Mouse (Mus musculus): ENCODE data around the gene Tada3. TPM values are rescaled to one million over a fixed set of nuclear protein-coding genes. Genes with fewer than 3 reads are reported as not detected.
A peak's percentile ranks its signal among the peaks of the same experiment; 100 is the strongest.
"Not testable (repeated sequence)": the region's sequence is repeated elsewhere in the genome, so short reads cannot be mapped to it uniquely, and the experiment has no call there.

Gene Tada3
- total RNA-seq, 2 experiments from 2014 or later, result 47.0 to 49.6 TPM

GRCm38 (mm10) chr6:113336852-113337620 lies 40.6 kb downstream of the Tada3 start:
- Histone ChIP-seq H3K4me3 (no peak overlapping the region), H3K27ac (peak overlapping the region; percentile 28; the same call in 1 of the 2 replicates)
- intact Hi-C loops (cut with DNase I), result no loop called here
- no peak for TF ChIP-seq CTCF (IDR thresholded peaks at IDR 0.05)
- no peak for DNase-seq (ENCODE audit: extremely low spot score in 1 of 2, low spot score in 2 of 2)

GRCm38 (mm10) chr6:113334216-113334615 lies 43.5 kb downstream of the Tada3 start:
- Histone ChIP-seq H3K27ac (no peak overlapping the region), H3K4me3 (no peak overlapping the region)
- no peak for TF ChIP-seq CTCF (IDR thresholded peaks at IDR 0.05)
- intact Hi-C loops (cut with DNase I), result no loop called here
- no peak for DNase-seq (ENCODE audit: extremely low spot score in 1 of 2, low spot score in 2 of 2)

GRCm38 (mm10) chr6:113333137-113333950 lies 44.3 kb downstream of the Tada3 start:
- H3K4me3 ChIP-seq, result no peak overlapping the region
- TF ChIP-seq CTCF (IDR thresholded peaks at IDR 0.05), result no peak
- intact Hi-C loops (cut with DNase I), result no loop called here
- DNase-seq (ENCODE audit: extremely low spot score in 1 of 2, low spot score in 2 of 2), result peak in 1 of 2 experiments; percentile 55
- peak overlapping the region; percentile 32; the same call in 1 of the 2 replicates for H3K27ac ChIP-seq

- DNase-seq (ENCODE audit: extremely low spot score in 1 of 2, low spot score in 2 of 2); intact Hi-C loops (cut with DNase I); H3K4me3 ChIP-seq: not testable (repeated sequence)
- H3K27ac ChIP-seq, result peak overlapping the region; percentile 32; the same call in 1 of the 2 replicates
- TF ChIP-seq CTCF (IDR thresholded peaks at IDR 0.05), result peak; percentile 12
Measured at GRCm38 (mm10) chr6:113332734-113333133, 44.9 kb downstream of the Tada3 start.

GRCm38 (mm10) chr6:113331721-113332120 lies 46.0 kb downstream of the Tada3 start:
- H3K27ac ChIP-seq, result no peak overlapping the region
- no peak for DNase-seq (ENCODE audit: extremely low spot score in 1 of 2, low spot score in 2 of 2)
- no peak for TF ChIP-seq CTCF (IDR thresholded peaks at IDR 0.05)
- intact Hi-C loops (cut with DNase I), result no loop called here
- no peak overlapping the region for H3K4me3 ChIP-seq

- no peak for DNase-seq (ENCODE audit: extremely low spot score in 1 of 2, low spot score in 2 of 2)
- Histone ChIP-seq H3K4me3 (no peak overlapping the region), H3K27ac (no peak overlapping the region)
- no peak for TF ChIP-seq CTCF (IDR thresholded peaks at IDR 0.05)
- intact Hi-C loops (cut with DNase I), result no loop called here
Measured at GRCm38 (mm10) chr6:113330547-113330946, 47.1 kb downstream of the Tada3 start.

- intact Hi-C loops (cut with DNase I), result no loop called here
- DNase-seq (ENCODE audit: extremely low spot score in 1 of 2, low spot score in 2 of 2), result no peak
- no peak for TF ChIP-seq CTCF (IDR thresholded peaks at IDR 0.05)
- Histone ChIP-seq H3K27ac (no peak overlapping the region), H3K4me3 (no peak overlapping the region)
Measured at GRCm38 (mm10) chr6:113329396-113329795, 48.3 kb downstream of the Tada3 start.

- TF ChIP-seq CTCF (IDR thresholded peaks at IDR 0.05), result no peak
- intact Hi-C loops (cut with DNase I), result no loop called here
- peak; percentile 96 to 98 for DNase-seq (ENCODE audit: extremely low spot score in 1 of 2, low spot score in 2 of 2)
- Histone ChIP-seq H3K4me3 (peak within 1 kb of the TSS; percentile 74), H3K27ac (peak within 1 kb of the TSS; percentile 92)
Measured at GRCm38 (mm10) chr6:113326533-113327315, 51.0 kb downstream of the Tada3 start, which contains the start of gene Ogg1. Gene Ogg1, plus strand, starts transcription at chr6:113326972.

Small RNA genes lying within 50 kb of the gene (microRNA-seq; reads per million reads assigned to microRNA genes)
- 0 reads per million in 2 experiments for gene Gm24387

Other genes starting within 250 kb of the Tada3 start
- gene Lhfpl4, start 182.5 kb downstream of the Tada3 start, total RNA-seq (2021), result 10 to 100 TPM; 81.1 to 83.1 TPM
- gene Mtmr14, start 140.0 kb downstream of the Tada3 start, total RNA-seq (2021), result 10 to 100 TPM; 14.6 to 15.3 TPM
- 10 to 100 TPM; 75.7 to 80.5 TPM for gene Cpne9, start 95.6 kb downstream of the Tada3 start, total RNA-seq (2021)
- gene Brpf1, start 70.7 kb downstream of the Tada3 start, total RNA-seq (2021), result 10 to 100 TPM; 31.0 to 32.9 TPM
- 1 to 10 TPM; 6.1 to 7.6 TPM for gene Ogg1, start 50.9 kb downstream of the Tada3 start, total RNA-seq (2021)
- gene Camk1, start 33.9 kb downstream of the Tada3 start, total RNA-seq (2021), result 100 to 1,000 TPM; 115 to 121 TPM
- gene Arpc4, start 232 bp upstream of the Tada3 start, total RNA-seq (2021), result 100 to 1,000 TPM; 251 to 255 TPM
- gene Ttll3, start 11.4 kb upstream of the Tada3 start, total RNA-seq (2021), result 10 to 100 TPM; 12.2 to 17.8 TPM
- gene Rpusd3, start 41.5 kb upstream of the Tada3 start, total RNA-seq (2021), result 10 to 100 TPM; 18.1 to 18.6 TPM
- gene Cidec, start 57.9 kb upstream of the Tada3 start, total RNA-seq (2021), result not detected
- 10 to 100 TPM; 35.7 to 36.8 TPM for gene Jagn1, start 64.7 kb upstream of the Tada3 start, total RNA-seq (2021)
- gene Il17re, start 80.6 kb upstream of the Tada3 start, total RNA-seq (2021), result under 1 TPM; 0.49 to 0.50 TPM
- 1 to 10 TPM; 4.4 to 5.1 TPM for gene Il17rc, start 93.5 kb upstream of the Tada3 start, total RNA-seq (2021)
- gene Creld1, start 105.4 kb upstream of the Tada3 start, total RNA-seq (2021), result 100 to 1,000 TPM; 116 to 117 TPM
- 10 to 100 TPM; 54.9 to 61.1 TPM for gene Prrt3, start 124.0 kb upstream of the Tada3 start, total RNA-seq (2021)
- gene Emc3, start 153.8 kb upstream of the Tada3 start, total RNA-seq (2021), result 10 to 100 TPM; 76.5 to 77.5 TPM
- 1 to 10 TPM; 2.1 to 2.2 TPM for gene Fancd2, start 153.8 kb upstream of the Tada3 start, total RNA-seq (2021)
- gene Fancd2os, start 222.8 kb upstream of the Tada3 start, total RNA-seq (2021), result not detected
- gene Brk1, start 226.9 kb upstream of the Tada3 start, total RNA-seq (2021), result 100 to 1,000 TPM; 221 to 228 TPM
- 10 to 100 TPM; 41.5 to 43.0 TPM for gene Vhl, start 246.1 kb upstream of the Tada3 start, total RNA-seq (2021)

All from left cerebral cortex, adult 2 months (tissue).